Mouse (Mus musculus): Measurements from ENCODE around the gene Plcb1.

Plcb1 gene

DNA sequence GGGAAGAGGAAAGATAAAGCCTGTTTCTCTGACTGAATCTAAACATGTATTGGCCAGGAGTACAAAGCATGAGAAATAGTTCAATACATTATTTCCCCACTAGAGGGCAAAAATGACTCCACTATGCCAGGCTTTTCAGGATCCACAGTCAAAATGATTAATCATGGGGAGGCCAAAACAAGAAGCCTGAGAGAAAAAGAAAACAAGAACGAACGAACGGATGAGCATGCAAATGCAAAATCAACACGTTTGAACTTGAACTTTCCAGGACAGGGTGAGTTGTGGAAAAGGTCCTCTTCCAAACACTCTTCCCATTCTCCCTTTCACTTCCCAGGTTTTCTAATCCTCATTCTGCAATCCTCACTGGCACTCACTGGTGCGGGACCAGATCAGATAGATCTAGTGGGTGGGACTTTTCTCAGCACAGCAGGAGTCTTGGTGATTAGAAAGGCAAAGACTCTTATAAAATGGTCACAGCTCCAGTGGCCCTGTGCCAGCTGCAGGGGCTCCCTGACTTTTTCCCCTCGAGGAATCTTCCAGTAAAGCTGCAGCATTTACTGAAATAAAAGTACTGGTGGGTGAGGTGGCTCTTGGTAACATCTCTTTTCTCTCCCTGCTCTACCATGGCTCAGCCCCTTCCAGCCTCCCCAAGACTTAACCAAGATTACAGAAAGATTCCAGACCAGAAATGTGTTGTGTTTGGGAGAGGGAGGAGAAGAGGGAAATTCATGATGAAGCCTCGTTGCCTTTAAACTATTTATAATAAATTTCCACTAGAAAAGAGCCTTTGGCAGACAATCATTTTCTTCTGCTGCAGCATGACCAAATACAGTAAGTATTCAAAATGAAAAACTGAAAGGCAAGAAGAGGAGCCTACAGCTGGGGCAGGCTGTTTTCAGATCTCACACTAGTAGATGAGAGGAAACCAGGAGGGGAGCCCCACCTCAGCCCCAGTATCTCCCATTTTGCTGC is 654.0 kb downstream of the Plcb1 start:
- peak; percentile 76 for DNase-seq

- DNase-seq = no peak
Observed at GRCm38 (mm10) chr2:135453581-135453980, 667.7 kb downstream of the Plcb1 start.

- DNase-seq = no peak
Observed at GRCm38 (mm10) chr2:135454015-135454414, 668.1 kb downstream of the Plcb1 start.

DNA sequence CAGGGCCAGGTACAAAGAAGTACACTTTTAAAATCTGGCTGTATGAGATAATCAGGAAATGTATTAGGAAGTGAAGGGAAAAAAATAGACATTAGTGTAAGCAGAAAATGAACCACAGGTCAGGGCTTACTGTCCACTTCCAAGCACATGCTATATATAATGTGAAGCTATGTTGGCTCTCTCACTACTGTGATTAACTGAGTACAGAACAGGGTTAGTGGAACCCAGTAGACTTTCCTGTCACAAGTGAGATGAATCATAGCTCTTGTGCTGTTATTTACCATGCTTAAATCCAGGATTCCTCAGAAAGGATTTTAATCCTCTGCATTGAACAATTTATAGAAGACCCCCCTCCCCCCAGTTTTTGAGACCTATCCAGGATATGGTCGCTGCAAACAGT is 668.6 kb downstream of the Plcb1 start:
- no peak for DNase-seq

DNA sequence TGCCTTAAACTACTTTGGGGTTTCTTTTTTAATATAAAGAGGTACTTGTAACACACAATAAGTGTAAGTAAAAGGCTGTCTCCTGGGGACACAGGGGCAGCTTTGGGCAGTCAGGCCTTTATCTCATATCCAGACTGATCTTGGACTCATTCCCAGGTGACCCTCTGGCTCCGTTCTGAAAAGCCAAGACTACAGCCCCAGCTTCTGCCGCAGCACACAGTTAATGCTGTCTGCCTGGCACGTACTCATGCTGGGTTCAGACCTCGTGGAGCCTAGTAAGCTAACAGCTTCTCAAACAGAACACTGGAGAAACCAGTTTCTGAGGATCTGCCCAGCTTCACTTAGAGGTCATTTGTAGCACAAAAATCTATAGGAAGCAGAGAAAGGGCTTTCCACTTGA is 682.0 kb downstream of the Plcb1 start:
- DNase-seq = no peak

DNA sequence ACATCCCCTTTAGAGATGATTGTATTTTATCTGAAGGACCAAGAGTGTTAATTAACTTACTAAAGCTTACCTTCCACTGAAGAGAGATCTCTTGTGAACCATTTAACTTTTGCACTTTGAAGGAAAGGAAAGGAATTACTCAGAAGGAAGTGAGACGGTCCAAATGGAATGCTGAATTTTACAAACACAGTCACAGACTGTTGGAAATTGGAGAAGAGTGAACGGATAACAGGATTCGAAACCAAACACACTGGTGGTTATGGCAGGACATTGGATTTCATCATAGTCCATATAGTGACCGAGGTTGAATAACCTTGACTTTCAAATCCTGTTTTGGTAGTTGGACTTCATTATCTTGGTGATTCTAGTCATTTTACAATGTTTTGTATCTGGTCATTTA is 688.2 kb downstream of the Plcb1 start:
- no peak for DNase-seq

GRCm38 (mm10) chr2:135485248-135485647 is 699.4 kb downstream of the Plcb1 start:
- no peak for DNase-seq

- DNase-seq = no peak
Observed at GRCm38 (mm10) chr2:135488277-135488676, 702.4 kb downstream of the Plcb1 start.

DNA sequence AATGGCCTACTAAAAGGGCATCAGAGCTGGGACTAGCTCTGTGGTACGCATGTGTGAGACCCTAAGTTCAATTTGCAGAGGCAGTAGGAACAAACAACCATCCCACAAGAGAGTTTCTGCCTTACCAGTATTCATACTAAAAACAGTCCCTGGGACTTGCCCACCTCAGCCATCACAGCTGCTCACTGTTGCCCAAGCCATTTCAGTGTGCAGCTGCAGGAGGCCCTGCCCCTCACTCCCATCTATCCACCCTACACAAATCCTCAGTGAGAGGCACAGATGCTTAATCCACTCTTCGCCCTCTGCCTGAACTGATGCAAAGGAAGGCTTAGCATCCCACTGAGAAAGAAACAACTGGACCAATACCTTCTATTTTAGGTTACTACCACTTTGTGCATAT is 703.3 kb downstream of the Plcb1 start:
- DNase-seq = no peak

GRCm38 (mm10) chr2:135492777-135493176 is 706.9 kb downstream of the Plcb1 start:
- no peak for DNase-seq

DNA sequence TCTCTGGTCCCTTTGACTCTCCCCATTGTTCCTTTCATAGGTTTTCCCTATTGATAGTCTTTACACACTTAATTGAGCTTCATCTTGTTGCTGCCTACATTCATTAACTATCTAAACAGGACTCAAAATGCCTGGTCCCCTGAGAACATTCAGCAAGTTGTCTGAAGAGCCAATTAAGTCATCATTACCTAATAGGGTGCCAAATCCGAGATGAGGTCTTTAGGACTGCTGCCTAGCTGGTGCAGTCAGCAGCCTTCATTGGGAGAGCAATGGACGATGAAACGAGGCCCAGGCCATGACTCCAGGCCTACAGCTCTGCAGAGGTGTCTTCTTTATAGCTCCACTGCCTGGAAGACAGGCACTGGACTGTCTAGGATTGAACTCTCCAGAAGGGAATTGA is 710.7 kb downstream of the Plcb1 start:
- no peak for DNase-seq

DNA sequence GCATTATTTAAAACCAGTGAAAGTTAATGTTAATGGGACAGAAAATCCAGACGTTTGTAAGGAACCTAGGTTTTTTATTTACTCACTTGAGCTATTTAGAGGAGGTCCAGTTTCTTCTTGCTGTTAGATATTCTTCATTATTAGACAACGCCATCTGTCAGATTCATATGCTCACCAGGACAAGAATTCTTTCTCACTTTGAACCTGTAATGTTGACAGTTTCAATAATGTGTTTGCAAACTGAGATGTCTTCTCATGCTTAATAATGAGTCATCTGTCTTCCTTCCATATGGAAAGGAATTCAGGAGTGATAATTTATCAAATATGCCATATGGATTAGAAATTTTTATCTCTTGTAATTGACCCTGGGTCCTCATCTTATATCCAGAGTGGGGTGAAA is 711.4 kb downstream of the Plcb1 start:
- no peak for DNase-seq

DNA sequence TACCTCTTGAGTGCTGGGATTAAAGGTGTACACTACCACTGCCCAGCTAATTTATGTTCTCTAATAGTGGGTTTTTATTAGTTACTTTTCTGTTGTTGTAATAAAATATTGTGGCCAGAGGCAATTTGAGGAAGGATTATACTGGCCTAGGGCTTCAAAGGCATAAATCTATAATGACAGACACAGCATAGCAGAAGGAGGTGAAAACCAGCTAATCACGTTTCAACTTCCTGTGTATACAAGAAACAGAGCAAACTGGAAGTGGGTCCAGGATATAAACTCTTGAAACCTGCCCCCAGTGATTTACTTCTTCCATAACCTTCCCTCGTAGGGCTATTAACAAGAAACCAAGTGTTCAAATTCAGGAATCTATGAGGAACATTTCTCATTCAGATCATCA is 715.0 kb downstream of the Plcb1 start:
- DNase-seq = no peak

DNA sequence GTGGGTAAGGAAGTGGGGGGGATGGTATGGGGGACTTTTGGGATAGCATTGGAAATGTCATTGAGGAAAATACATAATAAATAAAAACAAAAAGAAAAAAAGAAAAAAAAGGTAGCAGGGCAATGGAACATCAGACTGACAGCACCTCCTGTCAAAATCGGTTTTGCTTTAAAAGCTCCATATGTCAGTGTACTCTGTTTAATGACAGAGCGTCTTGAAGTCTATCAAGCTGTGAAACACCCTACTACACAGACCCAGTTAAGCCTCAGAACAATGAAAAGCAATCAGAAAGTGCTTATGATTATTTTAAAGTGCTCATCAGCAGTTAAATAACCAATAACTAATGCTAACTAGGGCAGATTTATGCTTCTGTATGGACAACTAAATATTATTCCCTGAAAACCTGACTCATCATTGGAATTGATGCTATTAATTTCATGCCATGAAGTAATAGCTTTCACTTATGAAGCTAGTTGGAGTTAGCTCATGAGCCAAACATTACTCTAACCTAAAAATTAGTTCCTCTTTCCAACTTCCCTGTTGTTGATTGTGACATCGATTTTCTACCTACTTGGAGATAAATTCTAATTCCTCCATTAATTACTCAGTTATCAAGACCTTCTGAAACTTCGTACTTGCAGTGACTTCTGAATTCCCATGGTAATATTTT is 717.6 kb downstream of the Plcb1 start:
- no peak for DNase-seq

GRCm38 (mm10) chr2:135503998-135504354 is 718.1 kb downstream of the Plcb1 start:
- no peak for DNase-seq

DNA sequence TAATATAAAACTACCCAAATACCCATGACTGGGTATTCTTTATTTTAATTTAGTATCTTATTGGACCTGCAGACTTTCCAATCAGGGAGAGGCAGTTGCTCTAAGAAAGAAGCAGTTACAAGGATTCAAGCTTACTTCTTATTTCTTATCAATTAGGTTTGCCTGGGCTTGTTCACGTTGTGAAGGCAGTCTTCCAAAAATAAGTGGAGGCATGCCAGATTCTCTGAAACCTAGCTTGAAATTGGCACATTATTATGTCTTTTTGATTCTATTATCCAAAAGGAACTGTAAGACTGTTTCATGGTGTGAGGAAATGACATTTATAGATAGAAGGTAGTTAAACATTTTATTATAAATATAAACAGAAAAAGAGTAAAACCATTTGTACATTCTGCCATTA is 721.2 kb downstream of the Plcb1 start:
- DNase-seq = no peak

GRCm38 (mm10) chr2:135518956-135519355 is 733.1 kb downstream of the Plcb1 start:
- no peak for DNase-seq

All from lung, postnatal 36 days (tissue).